Mouse (Mus musculus) hindbrain, postnatal 0 days (tissue): ENCODE data around the gene Plod1. TPM values are rescaled to one million over a fixed set of nuclear protein-coding genes. Genes with fewer than 3 reads are reported as not detected.

Source experiments
- ATAC-seq: fragments of 200-750 bp; cut with Nextera tagmentation; 2 replicates; pipeline ENCODE4 v1.8.0; 2017; ENCODE audit warnings: mild to moderate bottlenecking, moderate TSS enrichment, moderate library complexity
- DNase-seq: peaks from one replicate; pipeline ENCODE4 v3.0.0-alpha.2; 2015; ENCODE audit warnings: low spot score
- H3K27ac ChIP-seq: fragments of 300-500 bp; sonication (generic); 2 replicates; pipeline ENCODE4 v1.5.1; 2014; ENCODE audit warnings: mild to moderate bottlenecking
- H3K27me3 ChIP-seq: fragments of 300-500 bp; sonication (generic); 2 replicates; pipeline ENCODE4 v1.6.1; 2014; ENCODE audit warnings: low read length, mixed read lengths; ENCODE audit not compliant: insufficient read depth
- H3K36me3 ChIP-seq: fragments of 300-500 bp; sonication (generic); 2 replicates; pipeline ENCODE4 v1.6.1; 2014; ENCODE audit warnings: low read length, mixed read lengths; ENCODE audit not compliant: insufficient read depth
- H3K4me1 ChIP-seq: fragments of 300-500 bp; sonication (generic); 2 replicates; pipeline ENCODE4 v1.6.1; 2014; ENCODE audit warnings: antibody characterized with exemption, low read length, mixed read lengths; ENCODE audit not compliant: insufficient read depth
- H3K4me2 ChIP-seq: fragments of 300-500 bp; sonication (generic); 2 replicates; pipeline ENCODE4 v1.6.1; 2014; ENCODE audit warnings: low read depth, mild to moderate bottlenecking, low read length, moderate library complexity, mixed read lengths
- H3K4me3 ChIP-seq: fragments of 300-500 bp; sonication (generic); 2 replicates; pipeline ENCODE4 v1.5.1; 2014; ENCODE audit warnings: low read length
- H3K9ac ChIP-seq: fragments of 300-500 bp; sonication (generic); replicated peaks from 2 replicates; pipeline ENCODE4 v1.6.1; 2014; ENCODE audit warnings: mild to moderate bottlenecking, low read length, moderate library complexity, mixed read lengths
- H3K9me3 ChIP-seq: fragments of 300-500 bp; sonication (generic); 2 replicates; pipeline ENCODE4 v1.6.1; 2016; ENCODE audit warnings: low read length, mixed read lengths
- CTCF ChIP-seq: IDR thresholded peaks from 2 replicates; pipeline ENCODE4 v1.5.1; 2016; ENCODE audit warnings: antibody characterized with exemption, control low read depth, low read depth
- WGBS: fragments of 180-500 bp; shearing (Covaris S2); extraction: QIAGEN DNeasy Blood & Tissue Kit; methylation state at CpG from one replicate; pipeline ENCODE4 v1.1.7; 2014; 5-methylcytosine and 5-hydroxymethylcytosine counted together
- polyA plus RNA-seq: library from polyadenylated mRNA; unstranded; fragments of >200 nt; fragmentation: Nextera tagmentation; extraction: Ambion mirVana; gene quantifications from 2 replicates; pipeline ENCODE4 v1.2.1, GENCODE M21; 2015
- total RNA-seq: library from RNA; depleted of rRNA; stranded (reverse); fragments of >200 nt; gene quantifications from 2 replicates; pipeline ENCODE4 v1.2.3, GENCODE M21; 2014

The Plod1 gene
- total and polyA plus RNA-seq, 2 experiments from 2014 or later = 22.8 to 46.2 TPM

GRCm38 (mm10) chr4:147969337-147969736 lies 32.8 kb upstream of the Plod1 start:
- Histone ChIP-seq H3K4me3 (no peak overlapping the region), H3K4me2 (no peak overlapping the region), H3K9ac (no peak overlapping the region), H3K27me3 (no peaks in the 10 kb centered on the region), H3K4me1 (no peaks in the 10 kb centered on the region), H3K27ac (no peak overlapping the region), H3K36me3 (no peaks in the 10 kb centered on the region), H3K9me3 (no peaks in the 10 kb centered on the region)
- no peak for TF ChIP-seq CTCF
- WGBS = 52% methylated on average over 9 of the region's 9 CpGs
- DNase-seq = no peak
- no peak for ATAC-seq

GRCm38 (mm10) chr4:147968816-147969215 lies 32.2 kb upstream of the Plod1 start:
- no peak overlapping the region for H3K4me3 ChIP-seq
- H3K4me1 ChIP-seq = no peaks in the 10 kb centered on the region
- H3K9ac ChIP-seq = no peak overlapping the region
- no peak overlapping the region for H3K4me2 ChIP-seq
- ATAC-seq = no peak
- no peaks in the 10 kb centered on the region for H3K36me3 ChIP-seq
- no peak overlapping the region for H3K27ac ChIP-seq
- no peaks in the 10 kb centered on the region for H3K27me3 ChIP-seq
- no peak for TF ChIP-seq CTCF
- no peaks in the 10 kb centered on the region for H3K9me3 ChIP-seq
- WGBS = 81% methylated on average over 2 of the region's 2 CpGs
- no peak for DNase-seq

GRCm38 (mm10) chr4:147965712-147966111 lies 29.1 kb upstream of the Plod1 start:
- DNase-seq (no peak), ATAC-seq (no peak)
- no peak overlapping the region for H3K4me2 ChIP-seq
- no peaks in the 10 kb centered on the region for H3K9me3 ChIP-seq
- no peak overlapping the region for H3K27ac ChIP-seq
- no peaks in the 10 kb centered on the region for H3K4me1 ChIP-seq
- H3K4me3 ChIP-seq = no peak overlapping the region
- no peak overlapping the region for H3K9ac ChIP-seq
- TF ChIP-seq CTCF = no peak
- H3K27me3 ChIP-seq = no peaks in the 10 kb centered on the region
- no peaks in the 10 kb centered on the region for H3K36me3 ChIP-seq
- WGBS = 77% methylated on average over 7 of the region's 7 CpGs

GRCm38 (mm10) chr4:147963623-147964022 lies 27.1 kb upstream of the Plod1 start:
- Histone ChIP-seq H3K27me3 (no peaks in the 10 kb centered on the region), H3K4me2 (no peak overlapping the region), H3K4me1 (no peaks in the 10 kb centered on the region), H3K27ac (no peak overlapping the region), H3K9me3 (no peaks in the 10 kb centered on the region), H3K36me3 (no peaks in the 10 kb centered on the region), H3K4me3 (no peak overlapping the region), H3K9ac (no peak overlapping the region)
- TF ChIP-seq CTCF = no peak
- 91% methylated on average over 15 of the region's 15 CpGs for WGBS
- no peak for DNase-seq
- ATAC-seq = no peak

- ATAC-seq (peak; percentile 50; the same call in 1 of the 2 replicates), DNase-seq (no peak)
- TF ChIP-seq CTCF = no peak
- 42% methylated on average over 6 of the region's 6 CpGs for WGBS
- no peaks in the 10 kb centered on the region for H3K36me3 ChIP-seq
- H3K27me3 ChIP-seq = no peaks in the 10 kb centered on the region
- H3K4me1 ChIP-seq = no peaks in the 10 kb centered on the region
- no peaks in the 10 kb centered on the region for H3K9me3 ChIP-seq
- no peak overlapping the region for H3K4me2 ChIP-seq
- H3K9ac ChIP-seq = no peak overlapping the region
- H3K4me3 ChIP-seq = no peak overlapping the region
- H3K27ac ChIP-seq = no peak overlapping the region
Measured at GRCm38 (mm10) chr4:147962781-147963180, 26.2 kb upstream of the Plod1 start.

GRCm38 (mm10) chr4:147959881-147960831 lies 23.6 kb upstream of the Plod1 start:
- DNase-seq = peak; percentile 90
- TF ChIP-seq CTCF = peak; percentile 92
- ATAC-seq = peak; percentile 82
- Histone ChIP-seq H3K4me3 (no peak overlapping the region), H3K36me3 (no peaks in the 10 kb centered on the region), H3K9me3 (no peaks in the 10 kb centered on the region), H3K9ac (no peak overlapping the region), H3K27me3 (no peaks in the 10 kb centered on the region), H3K4me1 (no peaks in the 10 kb centered on the region), H3K4me2 (no peak overlapping the region), H3K27ac (no peak overlapping the region)
- 45% methylated on average over 6 of the region's 6 CpGs for WGBS

GRCm38 (mm10) chr4:147957141-147957540 lies 20.6 kb upstream of the Plod1 start:
- DNase-seq = no peak
- H3K4me2 ChIP-seq = no peak overlapping the region
- no peak for ATAC-seq
- no peaks in the 10 kb centered on the region for H3K27me3 ChIP-seq
- H3K9ac ChIP-seq = no peak overlapping the region
- no peak overlapping the region for H3K27ac ChIP-seq
- TF ChIP-seq CTCF = no peak
- H3K36me3 ChIP-seq = no peaks in the 10 kb centered on the region
- WGBS = 44% methylated on average over 11 of the region's 11 CpGs
- no peaks in the 10 kb centered on the region for H3K4me1 ChIP-seq
- no peaks in the 10 kb centered on the region for H3K9me3 ChIP-seq
- no peak overlapping the region for H3K4me3 ChIP-seq
